Mouse (Mus musculus) ES-E14 (cell line): Measurements from ENCODE around the gene Lyzl4. TPM values are rescaled to one million over a fixed set of nuclear protein-coding genes. Genes with fewer than 3 reads are reported as not detected.

Source experiments
- DNase-seq: peaks from one replicate; pipeline ENCODE4 v3.0.0-alpha.2; 2013; ENCODE audit warnings: low read depth, low spot score
- H3K27ac ChIP-seq: 2 replicates; pipeline ENCODE4 v1.5.1; 2012; ENCODE audit warnings: low read depth, mild to moderate bottlenecking, low read length, moderate library complexity, mixed read lengths; ENCODE audit not compliant: poor library complexity, insufficient read depth, severe bottlenecking
- H3K36me3 ChIP-seq: 2 replicates; pipeline ENCODE4 v1.6.1; 2012; ENCODE audit warnings: mild to moderate bottlenecking, low read length, moderate library complexity, mixed read lengths; ENCODE audit not compliant: control insufficient read depth, poor library complexity, insufficient read depth, severe bottlenecking
- H3K4me1 ChIP-seq, 2 experiments: fragments of 150-350 bp in 1 of 2; sonication (generic) in 1 of 2; 2 replicates each; pipeline ENCODE4 v1.6.1; 2012; ENCODE audit warnings: low read length in 2 of 2, mild to moderate bottlenecking in 1 of 2, mixed read lengths in 1 of 2; ENCODE audit not compliant: control insufficient read depth in 2 of 2, insufficient read depth in 2 of 2, poor library complexity in 1 of 2
- H3K4me3 ChIP-seq, 2 experiments: fragments of 150-350 bp in 1 of 2; sonication (generic) in 1 of 2; 2 replicates each; pipeline ENCODE4 v1.5.1; 2012; ENCODE audit warnings: low read length in 2 of 2, low read depth in 1 of 2, mild to moderate bottlenecking in 1 of 2, mixed read lengths in 1 of 2; ENCODE audit not compliant: insufficient read depth in 1 of 2, poor library complexity in 1 of 2, severe bottlenecking in 1 of 2
- H3K9ac ChIP-seq: 2 replicates; pipeline ENCODE4 v1.6.1; 2012; ENCODE audit warnings: low read depth, mild to moderate bottlenecking, low read length, mixed read lengths; ENCODE audit not compliant: poor library complexity, insufficient read depth, severe bottlenecking
- H3K9me3 ChIP-seq: fragments of 150-350 bp; sonication (generic); 2 replicates; pipeline ENCODE4 v1.6.1; 2012; ENCODE audit warnings: low read depth, mild to moderate bottlenecking, low read length; ENCODE audit not compliant: control insufficient read depth, insufficient read depth
- CHD2 ChIP-seq: IDR thresholded peaks from 2 replicates; pipeline ENCODE4 v1.6.1; 2014; ENCODE audit warnings: mild to moderate bottlenecking, low read depth, low read length, inconsistent platforms
- HCFC1 ChIP-seq: IDR thresholded peaks from 2 replicates; pipeline ENCODE4 v1.6.1; 2012; ENCODE audit warnings: low read length, inconsistent platforms, borderline replicate concordance; ENCODE audit not compliant: insufficient read depth
- MAFK ChIP-seq: IDR thresholded peaks from 2 replicates; pipeline ENCODE4 v1.6.1; 2014; ENCODE audit warnings: mild to moderate bottlenecking, low read depth, low read length, inconsistent platforms; ENCODE audit not compliant: insufficient read depth
- ZC3H11A ChIP-seq: IDR thresholded peaks from 2 replicates; pipeline ENCODE4 v1.6.1; 2012; ENCODE audit warnings: low read depth, mild to moderate bottlenecking, inconsistent platforms, low read length, borderline replicate concordance
- ZNF384 ChIP-seq: IDR thresholded peaks from 2 replicates; pipeline ENCODE4 v1.6.1; 2012; ENCODE audit warnings: low read depth, low read length, inconsistent platforms
- in situ Hi-C, 2 experiments: fragments of 600-800 bp; cut with MboI; formaldehyde crosslinking; loops; one replicate each; pipeline ENCODE4 v1.15.1; 2025; ENCODE audit warnings: low sequenced_read_pairs in 2 of 2, inconsistent platforms in 1 of 2; ENCODE audit not compliant: unreplicated experiment in 2 of 2
- total RNA-seq: library from RNA; depleted of rRNA; stranded (reverse); fragments of 300-350 nt; gene quantifications from 2 replicates; pipeline ENCODE4 v1.2.3, GENCODE M21; 2012

The Lyzl4 gene
- total RNA-seq, 1 experiment = 0.58 TPM

DNA sequence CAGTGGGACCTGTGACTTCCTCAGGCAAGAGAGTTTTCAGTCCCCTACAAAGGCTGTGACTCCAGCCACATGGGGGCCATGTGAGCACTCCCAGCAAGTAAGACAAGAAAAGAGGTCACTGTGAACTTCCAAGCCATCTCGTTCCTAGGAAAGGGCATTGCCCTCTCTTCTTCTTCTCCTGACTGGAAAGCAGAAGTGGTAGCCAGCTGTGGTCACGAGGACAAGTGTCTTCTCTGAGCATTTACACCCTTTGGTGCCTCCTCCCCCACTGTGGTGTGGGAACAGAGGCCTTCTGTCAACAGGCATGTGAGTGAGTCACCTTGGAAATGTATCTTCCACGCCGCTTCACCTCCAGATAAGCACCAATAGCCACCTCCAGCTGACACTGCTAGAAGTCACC lies 9.9 kb downstream of the Lyzl4 start:
- Histone ChIP-seq H3K9me3 (no peaks in the 10 kb centered on the region), H3K4me1 (no peaks in the 10 kb centered on the region), H3K36me3 (no peaks in the 10 kb centered on the region), H3K9ac (no peak overlapping the region), H3K27ac (no peak overlapping the region), H3K4me3 (no peak overlapping the region)
- DNase-seq = no peak
- TF ChIP-seq CHD2 = no peak
- in situ Hi-C loops = no loop called here

DNA sequence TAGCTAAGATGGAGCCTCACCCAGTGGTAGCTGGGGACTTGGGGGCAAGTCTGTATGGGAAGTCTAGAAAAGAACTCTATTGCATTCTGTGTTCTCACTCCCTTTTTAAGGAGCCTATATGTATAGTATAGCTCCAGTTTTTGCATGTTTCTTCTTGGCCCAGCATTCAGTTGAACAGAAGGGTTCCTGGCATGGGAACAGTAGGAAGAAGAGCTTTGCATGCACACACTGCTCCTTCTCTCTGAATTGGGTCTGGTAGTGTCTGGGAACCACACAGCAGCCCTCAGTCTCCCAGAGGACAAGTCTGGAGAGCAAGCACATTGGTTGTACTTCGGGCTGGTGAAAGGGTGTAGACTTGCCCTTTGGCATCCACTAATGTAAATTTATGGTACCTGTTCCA lies 11.3 kb downstream of the Lyzl4 start:
- TF ChIP-seq ZNF384 (no peak), MAFK (no peak), CHD2 (no peak), HCFC1 (no peak), ZC3H11A (no peak)
- Histone ChIP-seq H3K27ac (no peak overlapping the region), H3K9ac (no peak overlapping the region), H3K9me3 (no peaks in the 10 kb centered on the region), H3K4me1 (no peaks in the 10 kb centered on the region), H3K36me3 (no peaks in the 10 kb centered on the region), H3K4me3 (no peak overlapping the region)
- in situ Hi-C loops = no loop called here
- no peak for DNase-seq

DNA sequence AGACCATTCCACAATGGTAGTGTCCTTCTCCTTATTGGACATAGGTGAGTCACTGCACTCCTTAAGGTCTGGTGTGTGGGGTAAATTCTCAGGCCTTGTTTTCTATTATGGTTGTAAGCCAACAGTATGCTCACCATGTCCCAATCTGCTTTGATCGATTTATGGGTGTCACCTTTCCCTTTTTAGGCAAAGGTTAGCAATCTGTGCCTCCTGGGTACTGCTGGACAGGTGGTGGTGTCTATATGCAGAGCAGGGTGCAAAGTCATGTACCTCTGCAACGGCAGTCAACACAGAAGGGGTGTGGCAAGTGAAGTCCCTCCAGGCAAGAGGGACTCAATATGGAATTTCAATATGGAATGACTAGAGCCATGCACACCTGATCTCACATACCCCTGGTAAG lies 17.0 kb downstream of the Lyzl4 start:
- H3K4me1 ChIP-seq = no peaks in the 10 kb centered on the region
- no peak overlapping the region for H3K9ac ChIP-seq
- H3K9me3 ChIP-seq = no peaks in the 10 kb centered on the region
- DNase-seq = no peak
- H3K27ac ChIP-seq = no peak overlapping the region
- no peaks in the 10 kb centered on the region for H3K36me3 ChIP-seq
- in situ Hi-C loops = no loop called here
- no peak overlapping the region for H3K4me3 ChIP-seq
- no peak for TF ChIP-seq HCFC1
- TF ChIP-seq ZNF384 = no peak
- no peak for TF ChIP-seq ZC3H11A
- TF ChIP-seq CHD2 = no peak
- TF ChIP-seq MAFK = no peak

DNA sequence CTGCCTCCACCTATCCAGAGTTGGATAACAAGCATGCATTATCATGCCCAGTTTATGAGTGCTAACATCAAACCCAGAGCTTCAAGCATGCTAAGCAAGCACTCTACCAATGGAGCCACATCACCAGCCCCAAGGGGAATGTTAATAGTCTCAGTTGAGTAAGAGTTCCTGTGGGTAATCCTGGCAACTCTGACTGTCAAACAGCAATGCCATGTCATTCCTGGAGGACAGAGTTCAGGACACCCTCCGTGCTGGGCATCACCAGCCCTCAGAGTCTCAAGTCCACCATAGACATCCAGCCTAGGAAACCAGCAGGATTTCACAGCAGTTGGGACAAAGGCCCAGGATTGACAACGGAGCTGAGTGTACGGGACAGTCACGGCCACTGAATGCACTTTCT lies 18.7 kb downstream of the Lyzl4 start:
- in situ Hi-C loops = no loop called here
- H3K4me1 ChIP-seq = no peaks in the 10 kb centered on the region
- H3K4me3 ChIP-seq = no peak overlapping the region
- no peak for DNase-seq
- no peaks in the 10 kb centered on the region for H3K9me3 ChIP-seq
- H3K36me3 ChIP-seq = no peaks in the 10 kb centered on the region
- H3K9ac ChIP-seq = no peak overlapping the region
- H3K27ac ChIP-seq = no peak overlapping the region
- TF ChIP-seq CHD2 = no peak
- TF ChIP-seq ZC3H11A = no peak
- TF ChIP-seq ZNF384 = no peak
- no peak for TF ChIP-seq HCFC1
- no peak for TF ChIP-seq MAFK

DNA sequence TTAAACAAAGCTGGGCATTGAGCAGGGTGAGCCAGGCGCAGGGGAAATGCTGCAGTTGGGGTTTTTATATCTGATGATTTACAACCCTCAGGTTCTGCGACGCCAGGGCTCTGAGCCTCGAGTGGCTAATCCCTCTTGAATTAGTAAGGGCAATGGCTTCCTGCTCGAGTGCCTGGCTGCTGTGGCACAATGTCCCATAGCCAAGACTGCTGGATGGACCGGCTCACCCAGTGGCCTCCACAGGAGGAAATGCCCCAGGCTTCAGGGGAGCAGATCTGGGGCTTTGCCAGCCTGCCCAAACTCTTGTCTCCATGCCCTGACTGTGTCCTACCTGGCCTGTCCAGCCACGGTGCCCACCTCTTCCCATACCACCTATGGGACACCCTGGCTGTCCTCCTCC lies 22.5 kb downstream of the Lyzl4 start:
- H3K9me3 ChIP-seq = no peaks in the 10 kb centered on the region
- no peaks in the 10 kb centered on the region for H3K36me3 ChIP-seq
- no peak for DNase-seq
- H3K27ac ChIP-seq = no peak overlapping the region
- TF ChIP-seq CHD2 = no peak
- peaks cover 0 to 3% of the 10 kb centered on the region in 2 experiments; a peak in 2 of 4 replicates for H3K4me1 ChIP-seq
- no peak overlapping the region for H3K9ac ChIP-seq
- in situ Hi-C loops = no loop called here
- H3K4me3 ChIP-seq = no peak overlapping the region
